Mouse (Mus musculus): ENCODE data around the gene Stk11. TPM values are rescaled to one million over a fixed set of nuclear protein-coding genes. Genes with fewer than 3 reads are reported as not detected.

Stk11 gene
- 122 and 127 TPM in 2 replicates for polyA plus RNA-seq (2012; rRNA removed)

GRCm38 (mm10) chr10:80115290-80115943 lies at the start of gene Stk11:
Gene Stk11 (plus strand): TSS chr10:80115803.

GRCm38 (mm10) chr10:80105460-80105859 lies 10.1 kb upstream of the Stk11 start, which contains the start of gene Sbno2:
Gene Sbno2 (minus strand): TSS chr10:80105571.

GRCm38 (mm10) chr10:80138553-80139438 lies 23.2 kb downstream of the Stk11 start, which contains the start of gene Atp5d:
Gene Atp5d (plus strand): TSS chr10:80138632.

GRCm38 (mm10) chr10:80140666-80141035 lies 25.0 kb downstream of the Stk11 start, which contains the start of gene Cbarp:
Gene Cbarp (minus strand): TSS chr10:80140835.

GRCm38 (mm10) chr10:80147719-80148601 lies 32.4 kb downstream of the Stk11 start, which contains the start of gene Midn:
Gene Midn (plus strand): TSS chr10:80148272.

GRCm38 (mm10) chr10:80165392-80166128 lies 50.0 kb downstream of the Stk11 start, which contains the start of gene Cirbp:
Gene Cirbp (plus strand): TSS chr10:80165985.

GRCm38 (mm10) chr10:80172527-80173292 lies 57.1 kb downstream of the Stk11 start, which contains the start of gene 1600002K03Rik:
Gene 1600002K03Rik (plus strand): TSS chr10:80172944.

GRCm38 (mm10) chr10:80179068-80180051 lies 63.8 kb downstream of the Stk11 start, which contains the start of gene Efna2:
Gene Efna2 (plus strand): TSS chr10:80179482.

Other genes with a start within 250 kb of the Stk11 start
- gene Prtn3, start 241.3 kb upstream of the Stk11 start, polyA plus RNA-seq (2012; rRNA removed), result 14.8 and 17.6 TPM in 2 replicates
- gene Plppr3, start 241.2 kb upstream of the Stk11 start, polyA plus RNA-seq (2012; rRNA removed), result 764 and 843 TPM in 2 replicates
- gene Elane, start 229.6 kb upstream of the Stk11 start, polyA plus RNA-seq (2012; rRNA removed), result 0.29 and 0.48 TPM in 2 replicates
- gene Cfd, start 224.9 kb upstream of the Stk11 start, polyA plus RNA-seq (2012; rRNA removed), result 0.32 and 0.45 TPM in 2 replicates
- 72.2 and 72.6 TPM in 2 replicates for gene Med16, start 206.9 kb upstream of the Stk11 start, polyA plus RNA-seq (2012; rRNA removed)
- not detected in 2 replicates for gene Gm26602, start 204.9 kb upstream of the Stk11 start, polyA plus RNA-seq (2012; rRNA removed)
- 2.9 and 3.3 TPM in 2 replicates for gene Kiss1r, start 198.8 kb upstream of the Stk11 start, polyA plus RNA-seq (2012; rRNA removed)
- 151 and 165 TPM in 2 replicates for gene R3hdm4, start 194.6 kb upstream of the Stk11 start, polyA plus RNA-seq (2012; rRNA removed)
- 5.7 and 5.8 TPM in 2 replicates for gene Arid3a, start 188.8 kb upstream of the Stk11 start, polyA plus RNA-seq (2012; rRNA removed)
- gene Wdr18, start 155.7 kb upstream of the Stk11 start, polyA plus RNA-seq (2012; rRNA removed), result 56.8 and 61.0 TPM in 2 replicates
- 0.28 and 0.36 TPM in 2 replicates for gene Grin3b, start 145.1 kb upstream of the Stk11 start, polyA plus RNA-seq (2012; rRNA removed)
- 232 and 237 TPM in 2 replicates for gene Tmem259, start 131.5 kb upstream of the Stk11 start, polyA plus RNA-seq (2012; rRNA removed)
- gene Cnn2, start 127.2 kb upstream of the Stk11 start, polyA plus RNA-seq (2012; rRNA removed), result 24.5 and 48.2 TPM in 2 replicates
- 11.6 and 12.4 TPM in 2 replicates for gene Abca7, start 119.3 kb upstream of the Stk11 start, polyA plus RNA-seq (2012; rRNA removed)
- gene Arhgap45, start 99.2 kb upstream of the Stk11 start, polyA plus RNA-seq (2012; rRNA removed), result 4.7 and 6.9 TPM in 2 replicates
- 262 and 267 TPM in 2 replicates for gene Polr2e, start 76.0 kb upstream of the Stk11 start, polyA plus RNA-seq (2012; rRNA removed)
- gene Gpx4, start 68.6 kb upstream of the Stk11 start, polyA plus RNA-seq (2012; rRNA removed), result 405 and 406 TPM in 2 replicates
- 28.9 and 30.5 TPM in 2 replicates for gene Sbno2, start 10.2 kb upstream of the Stk11 start, polyA plus RNA-seq (2012; rRNA removed)
- 370 and 392 TPM in 2 replicates for gene Atp5d, start 22.8 kb downstream of the Stk11 start, polyA plus RNA-seq (2012; rRNA removed)
- gene Cbarp, start 25.0 kb downstream of the Stk11 start, polyA plus RNA-seq (2012; rRNA removed), result 141 and 148 TPM in 2 replicates
- 166 and 189 TPM in 2 replicates for gene Midn, start 32.5 kb downstream of the Stk11 start, polyA plus RNA-seq (2012; rRNA removed)
- 465 and 485 TPM in 2 replicates for gene Cirbp, start 50.2 kb downstream of the Stk11 start, polyA plus RNA-seq (2012; rRNA removed)
- 19.6 and 22.3 TPM in 2 replicates for gene 1600002K03Rik, start 57.1 kb downstream of the Stk11 start, polyA plus RNA-seq (2012; rRNA removed)
- 44.2 and 45.0 TPM in 2 replicates for gene Efna2, start 63.7 kb downstream of the Stk11 start, polyA plus RNA-seq (2012; rRNA removed)
- gene Mum1, start 110.6 kb downstream of the Stk11 start, polyA plus RNA-seq (2012; rRNA removed), result 67.3 and 73.6 TPM in 2 replicates
- 288 TPM in 2 replicates for gene Ndufs7, start 133.3 kb downstream of the Stk11 start, polyA plus RNA-seq (2012; rRNA removed)
- 15.4 and 28.3 TPM in 2 replicates for gene Gamt, start 145.2 kb downstream of the Stk11 start, polyA plus RNA-seq (2012; rRNA removed)
- gene Dazap1, start 145.7 kb downstream of the Stk11 start, polyA plus RNA-seq (2012; rRNA removed), result 207 and 232 TPM in 2 replicates
- 2,757 and 2,767 TPM in 2 replicates for gene Rps15, start 176.7 kb downstream of the Stk11 start, polyA plus RNA-seq (2012; rRNA removed)
- gene Apc2, start 180.2 kb downstream of the Stk11 start, polyA plus RNA-seq (2012; rRNA removed), result 145 and 166 TPM in 2 replicates
- 29.7 and 29.8 TPM in 2 replicates for gene 2310011J03Rik, start 204.7 kb downstream of the Stk11 start, polyA plus RNA-seq (2012; rRNA removed)
- 4.5 and 6.3 TPM in 2 replicates for gene Pcsk4, start 213.7 kb downstream of the Stk11 start, polyA plus RNA-seq (2012; rRNA removed)
- 2.2 and 3.2 TPM in 2 replicates for gene Reep6, start 214.2 kb downstream of the Stk11 start, polyA plus RNA-seq (2012; rRNA removed)
- 1.4 and 2.8 TPM in 2 replicates for gene Adamtsl5, start 232.6 kb downstream of the Stk11 start, polyA plus RNA-seq (2012; rRNA removed)
- 2.6 and 2.9 TPM in 2 replicates for gene Plk5, start 240.7 kb downstream of the Stk11 start, polyA plus RNA-seq (2012; rRNA removed)

Measured in central nervous system, embryonic 14 days (tissue).